Mouse (Mus musculus): Measurements from ENCODE around the gene Crhbp.

DNA sequence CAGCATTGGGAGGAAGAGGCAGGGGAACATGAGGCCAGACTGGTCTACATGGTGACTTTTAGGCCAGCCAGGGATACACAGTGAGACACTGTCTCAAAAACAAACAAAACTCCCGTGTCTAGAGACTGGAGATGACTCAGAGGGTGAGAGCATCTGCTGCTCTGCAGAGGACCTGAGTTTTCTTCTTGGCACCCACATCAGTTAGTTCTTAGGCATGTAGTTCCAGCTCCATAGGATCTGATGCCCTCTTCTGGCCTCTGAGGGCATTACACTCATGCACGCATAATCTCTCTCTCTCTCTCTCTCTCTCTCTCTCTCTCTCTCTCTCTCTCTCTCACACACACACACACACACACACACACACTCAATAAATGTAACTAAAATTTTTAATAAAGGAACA is 26.2 kb upstream of the Crhbp start:
- TF ChIP-seq POLR2A (IDR thresholded peaks at IDR 0.05; ENCODE audit: control insufficient read depth, extremely low read depth, insufficient read depth, low read length, poor library complexity) (no peak), CTCF (IDR thresholded peaks at IDR 0.05; ENCODE audit: borderline replicate concordance, control insufficient read depth, extremely low read depth, insufficient read depth, low read length, poor library complexity) (no peak)
